Mouse (Mus musculus) yolk sac, embryonic 10.5 days (tissue): ENCODE measurements around the gene Cttnbp2.
"Not testable (repeated sequence)": the region's sequence is repeated elsewhere in the genome, so short reads cannot be mapped to it uniquely, and the experiment has no call there.

ENCODE experiments used
- DNase-seq: peaks from one replicate; pipeline ENCODE4 v3.0.0-alpha.2; 2017; ENCODE audit warnings: low spot score

The Cttnbp2 gene

DNA sequence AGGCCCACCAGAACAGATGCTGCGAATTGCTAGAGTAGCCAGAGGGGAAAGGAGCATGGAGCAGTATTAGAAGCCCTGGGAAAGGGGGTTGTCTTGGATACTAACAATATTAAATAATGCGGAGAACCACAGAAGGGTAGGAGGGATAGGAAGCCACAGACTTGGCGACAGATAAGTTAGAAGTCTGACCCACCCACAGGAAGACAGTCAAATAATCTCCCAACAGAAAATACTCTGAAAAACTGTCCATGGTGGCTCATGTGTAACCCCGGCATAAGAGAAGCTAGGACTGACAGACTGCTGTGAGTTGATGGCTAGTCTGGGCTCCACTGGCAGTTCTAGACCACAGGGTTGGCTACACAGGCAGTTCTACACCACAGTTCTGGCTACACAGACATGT is 98.7 kb downstream of the Cttnbp2 start:
- no peak for DNase-seq

GRCm38 (mm10) chr6:18411505-18412225 is 103.0 kb downstream of the Cttnbp2 start:
- no peak for DNase-seq

DNA sequence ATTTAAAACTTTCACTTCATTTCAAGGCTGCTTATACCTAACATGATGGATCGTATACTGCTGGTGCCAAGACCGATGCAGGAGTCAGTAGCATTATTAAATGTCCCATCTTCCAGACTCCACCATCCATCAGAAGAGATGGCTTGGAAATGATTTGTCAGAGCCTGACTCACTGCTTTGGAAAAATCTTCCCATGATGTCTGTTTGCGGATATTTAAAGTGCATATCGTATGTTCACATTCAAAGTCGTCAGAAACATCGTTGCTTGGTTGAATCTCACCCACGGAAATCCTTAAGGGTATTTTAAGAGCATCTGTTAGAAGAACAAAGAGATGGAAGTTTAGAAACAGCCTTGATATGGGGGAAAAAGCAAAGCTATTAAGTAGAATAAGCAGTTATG is 106.2 kb downstream of the Cttnbp2 start:
- no peak for DNase-seq

DNA sequence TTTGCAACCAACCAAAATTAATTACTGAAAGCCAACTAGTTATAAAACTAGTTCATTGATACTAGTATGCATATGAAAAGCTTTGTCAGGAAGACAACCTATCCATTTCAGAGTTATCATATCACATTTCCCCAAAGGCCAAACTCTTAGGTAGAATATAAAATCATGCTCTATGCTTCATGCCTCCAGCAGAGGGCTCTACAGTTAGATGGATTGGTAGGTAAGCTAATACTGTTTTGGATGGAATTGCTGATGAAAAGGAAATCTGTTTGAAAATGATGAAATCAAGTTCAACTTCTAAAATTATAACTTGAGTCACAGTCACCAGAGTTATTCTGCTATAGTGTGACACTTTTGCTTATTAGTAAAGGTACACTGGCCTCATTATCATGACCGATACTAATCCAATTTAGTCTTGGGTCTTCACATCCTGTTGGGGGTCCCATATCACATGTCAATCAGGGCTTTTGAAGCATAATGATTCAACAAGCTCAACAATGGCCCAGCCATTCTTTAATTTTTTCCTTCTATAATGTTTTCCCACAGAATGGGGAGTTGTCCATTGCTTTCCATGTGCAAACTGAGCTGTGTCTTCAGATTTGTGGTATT is 113.5 kb downstream of the Cttnbp2 start:
- no peak for DNase-seq

- no peak for DNase-seq
These were observed 133.3 kb downstream of the Cttnbp2 start for GRCm38 (mm10) chr6:18381380-18381779.

DNA sequence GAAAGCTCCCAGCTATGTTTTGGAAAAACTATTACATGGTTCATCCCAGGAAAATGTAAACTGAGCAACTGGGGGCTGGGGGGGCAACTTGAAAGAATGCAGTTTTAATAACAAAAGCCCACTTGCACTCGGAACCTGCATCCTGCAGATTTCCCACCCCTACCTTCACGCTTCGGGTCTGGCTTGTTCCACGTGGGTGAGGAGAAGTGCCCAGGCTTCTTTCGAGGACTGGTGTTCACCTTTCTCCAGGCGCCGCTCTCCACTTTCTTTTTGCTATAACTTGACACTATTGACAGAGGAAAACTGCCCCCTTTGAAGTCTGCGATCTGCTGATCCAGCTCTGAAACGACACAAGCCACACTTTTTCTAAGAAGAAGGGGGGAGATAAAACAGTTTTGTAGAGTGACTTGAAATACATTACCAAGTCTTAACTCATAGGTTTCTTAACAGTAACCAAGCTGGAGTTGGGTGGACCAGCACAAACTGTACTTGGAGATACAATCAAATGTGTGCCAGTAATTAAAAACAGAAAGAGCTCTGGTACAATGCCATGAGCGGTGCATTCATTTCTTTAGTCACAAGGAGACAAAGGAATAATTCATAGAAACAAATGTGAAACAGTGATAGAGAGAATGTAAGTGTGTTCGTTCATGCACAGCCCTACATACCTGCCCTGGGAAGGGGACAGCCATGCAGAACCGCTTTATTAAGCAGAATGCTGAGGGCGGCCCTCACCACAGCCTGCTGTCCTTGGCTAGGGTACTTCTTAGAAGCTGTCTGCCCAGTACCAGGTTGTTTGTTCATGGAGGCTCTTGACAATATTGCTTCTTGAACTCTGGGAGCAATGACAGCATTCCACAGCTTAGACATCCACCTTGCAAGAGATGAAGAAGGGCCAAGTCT is 134.1 kb downstream of the Cttnbp2 start:
- no peak for DNase-seq

- DNase-seq, result not testable (repeated sequence)
These were observed 136.9 kb downstream of the Cttnbp2 start for GRCm38 (mm10) chr6:18377755-18378154.

- DNase-seq, result no peak
These were observed 139.9 kb downstream of the Cttnbp2 start for GRCm38 (mm10) chr6:18374744-18375143.

GRCm38 (mm10) chr6:18373652-18374051 is 141.0 kb downstream of the Cttnbp2 start:
- DNase-seq, result no peak

DNA sequence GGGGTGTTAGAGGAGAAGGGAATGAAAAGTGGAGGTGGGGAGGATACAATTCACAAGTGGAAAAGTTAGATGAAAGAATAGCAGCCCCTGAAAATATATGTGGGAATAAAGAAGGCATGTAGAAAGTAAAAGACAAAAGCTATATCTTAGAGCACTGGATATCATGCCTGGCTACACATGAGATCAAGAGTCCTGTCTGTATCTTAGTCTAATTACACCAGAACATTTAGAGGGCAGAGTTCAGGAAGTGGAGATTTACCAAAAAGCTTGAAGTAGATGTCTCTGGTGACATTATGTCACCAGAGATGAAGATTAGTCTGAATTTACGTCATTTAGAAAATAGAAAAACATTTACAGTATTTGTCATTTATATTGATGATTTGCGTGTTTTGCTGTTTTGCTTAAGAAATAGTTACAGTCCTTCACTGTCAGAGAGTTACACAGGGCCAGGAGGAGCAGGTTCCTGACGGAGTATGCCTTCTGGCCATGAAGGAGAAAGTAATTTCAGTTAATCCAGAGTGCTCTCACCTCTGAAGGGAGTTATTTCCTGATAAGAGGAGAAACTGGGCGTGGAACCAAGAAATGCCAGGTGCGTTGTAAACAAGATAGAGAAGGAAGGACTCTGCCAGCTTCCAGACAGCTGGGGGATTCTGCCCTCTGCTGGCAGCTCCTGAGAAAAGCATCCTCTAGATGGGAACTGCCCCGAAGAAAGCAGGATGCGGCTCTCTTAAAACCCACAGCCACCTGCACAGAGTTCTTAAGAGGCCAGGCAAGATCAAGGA is 142.0 kb downstream of the Cttnbp2 start:
- peak; percentile 42 for DNase-seq

DNA sequence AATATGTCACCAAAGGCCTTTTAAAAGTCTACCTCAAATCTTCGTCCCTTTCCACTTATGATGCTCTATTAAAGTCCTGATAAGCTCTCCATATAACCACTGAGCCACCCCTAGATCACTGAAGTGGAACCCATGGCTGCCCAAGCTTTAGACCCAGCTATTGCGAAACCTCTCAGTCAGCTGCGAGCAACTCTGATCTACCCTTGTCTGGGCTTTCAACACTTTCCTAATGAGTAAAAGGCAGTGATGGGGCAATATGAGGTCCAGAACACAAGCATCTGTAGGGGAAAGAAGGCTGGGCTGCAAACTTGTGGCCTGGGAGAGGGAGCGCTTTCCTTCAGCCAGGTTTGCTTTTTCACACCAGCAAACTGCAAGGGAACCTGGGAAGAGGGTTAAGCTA is 144.9 kb downstream of the Cttnbp2 start:
- DNase-seq, result no peak

DNA sequence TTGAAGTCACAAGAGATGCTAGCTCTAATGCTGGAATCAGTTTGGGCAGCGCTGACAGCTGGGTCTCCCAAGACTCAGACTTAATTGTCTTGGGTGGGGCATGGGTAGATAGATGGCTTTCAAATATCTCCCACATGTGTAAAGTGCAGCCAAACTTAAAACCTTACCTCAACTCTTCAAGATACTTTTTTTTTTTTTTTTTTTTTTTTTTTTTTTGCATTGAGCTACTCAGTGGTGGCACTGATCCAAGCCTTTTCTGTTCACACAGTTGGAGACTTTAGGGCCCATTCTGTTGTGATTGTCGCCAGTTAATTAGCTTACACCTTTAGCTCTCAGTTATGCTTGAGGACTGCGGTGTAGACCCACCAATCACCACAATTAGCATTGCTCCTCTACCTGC is 145.6 kb downstream of the Cttnbp2 start:
- no peak for DNase-seq

GRCm38 (mm10) chr6:18362232-18362631 is 152.4 kb downstream of the Cttnbp2 start:
- DNase-seq, result no peak

DNA sequence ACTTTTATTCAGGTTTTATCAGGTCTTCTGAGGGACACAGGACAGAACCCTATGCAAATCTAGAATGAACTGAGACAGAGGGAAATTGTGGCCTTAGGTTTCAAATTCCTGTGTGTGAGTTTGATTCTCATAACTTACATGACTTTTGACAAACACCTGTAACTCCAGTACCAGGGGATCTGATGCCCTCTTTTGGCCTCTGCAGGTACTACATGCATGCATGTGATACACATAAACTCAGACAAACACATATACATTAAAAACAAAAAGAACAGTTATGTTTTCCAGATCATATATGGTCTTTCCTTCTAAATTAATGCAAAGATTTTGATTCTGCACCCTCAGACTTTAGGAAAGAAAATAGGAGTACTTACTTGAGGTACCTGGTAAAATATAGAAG is 153.7 kb downstream of the Cttnbp2 start:
- no peak for DNase-seq

- no peak for DNase-seq
These were observed 154.5 kb downstream of the Cttnbp2 start for GRCm38 (mm10) chr6:18360154-18360553.

- DNase-seq, result no peak
These were observed 165.3 kb downstream of the Cttnbp2 start for GRCm38 (mm10) chr6:18349153-18349858.

GRCm38 (mm10) chr6:18344272-18344671 is 170.4 kb downstream of the Cttnbp2 start:
- DNase-seq, result no peak

GRCm38 (mm10) chr6:18338307-18338706 is 176.3 kb downstream of the Cttnbp2 start:
- no peak for DNase-seq

GRCm38 (mm10) chr6:18335393-18335792 is 179.2 kb downstream of the Cttnbp2 start:
- DNase-seq, result no peak

- no peak for DNase-seq
These were observed 191.7 kb downstream of the Cttnbp2 start for GRCm38 (mm10) chr6:18322950-18323349.
